Mouse (Mus musculus) adrenal gland, adult (tissue): ENCODE results near the gene Gypa.

Experiments used
- DNase-seq, 2 experiments: peaks; one replicate each; pipeline ENCODE4 v3.0.0; 2022 to 2023; ENCODE audit warnings: low spot score in 1 of 2; ENCODE audit not compliant: inconsistent age in 2 of 2

Gene Gypa

GRCm38 (mm10) chr8:80541836-80542235 is 48.3 kb downstream of the Gypa start:
- DNase-seq, result no peak

GRCm38 (mm10) chr8:80550436-80550835 is 56.9 kb downstream of the Gypa start:
- no peak for DNase-seq

GRCm38 (mm10) chr8:80551303-80551702 is 57.7 kb downstream of the Gypa start:
- DNase-seq, result no peak

GRCm38 (mm10) chr8:80554991-80555390 is 61.4 kb downstream of the Gypa start:
- DNase-seq, result no peak
